Mouse (Mus musculus) hindbrain, embryonic 12.5 days (tissue): ENCODE measurements at regions not wholly inside any gene's neighbourhood (a gene's known extent, or its start where the extent isn't known, plus 50 kb on each side); places are given as distances from the start of the nearest gene placed in this dataset.
A peak's percentile ranks its signal among the peaks of the same experiment; 100 is the strongest.

Source experiments
- ATAC-seq: fragments of 200-750 bp; cut with Nextera tagmentation; 2 replicates; pipeline ENCODE4 v1.8.0; 2017; ENCODE audit warnings: moderate TSS enrichment; ENCODE audit not compliant: low FRiP score
- H3K27ac ChIP-seq: fragments of 300-500 bp; sonication (generic); 2 replicates; pipeline ENCODE4 v1.5.1; 2016; ENCODE audit warnings: mild to moderate bottlenecking
- H3K27me3 ChIP-seq: fragments of 300-500 bp; sonication (generic); 2 replicates; pipeline ENCODE4 v1.6.1; 2016; ENCODE audit warnings: mild to moderate bottlenecking
- H3K36me3 ChIP-seq: fragments of 300-500 bp; sonication (generic); 2 replicates; pipeline ENCODE4 v1.6.1; 2016; ENCODE audit warnings: mild to moderate bottlenecking
- H3K4me1 ChIP-seq: fragments of 300-500 bp; sonication (generic); 2 replicates; pipeline ENCODE4 v1.6.1; 2016
- H3K4me2 ChIP-seq: fragments of 300-500 bp; sonication (generic); replicated peaks from 2 replicates; pipeline ENCODE4 v1.6.1; 2016; ENCODE audit warnings: mild to moderate bottlenecking
- H3K4me3 ChIP-seq: fragments of 300-500 bp; sonication (generic); 2 replicates; pipeline ENCODE4 v1.5.1; 2016; ENCODE audit warnings: mild to moderate bottlenecking
- H3K9ac ChIP-seq: fragments of 300-500 bp; sonication (generic); 2 replicates; pipeline ENCODE4 v1.6.1; 2016; ENCODE audit warnings: mild to moderate bottlenecking, moderate library complexity
- H3K9me3 ChIP-seq: fragments of 300-500 bp; sonication (generic); replicated peaks from 2 replicates; pipeline ENCODE4 v1.6.1; 2016; ENCODE audit warnings: mild to moderate bottlenecking
- WGBS: fragments of 180-500 bp; shearing (Covaris S2); methylation state at CpG from one replicate; pipeline ENCODE4 v1.1.7; 2016; 5-methylcytosine and 5-hydroxymethylcytosine counted together

DNA sequence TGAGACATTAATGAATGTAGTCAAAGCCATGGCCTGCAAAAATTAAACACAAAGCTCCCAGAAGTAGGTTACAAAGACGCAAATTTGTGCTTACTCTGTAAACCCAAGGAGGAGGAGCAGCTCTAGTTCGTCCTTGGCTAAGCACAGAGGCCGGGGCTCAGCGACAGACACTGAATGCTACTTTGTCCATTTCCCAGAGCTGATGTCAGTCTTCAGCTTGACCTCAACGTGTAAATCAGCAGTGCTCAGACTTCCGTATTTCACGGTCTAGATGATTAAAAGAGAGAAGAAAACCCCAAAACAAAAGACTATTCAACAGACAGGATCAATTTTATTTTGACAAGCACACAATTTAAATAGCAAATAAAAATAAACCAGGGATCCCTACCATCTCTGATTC lies 534.7 kb downstream of the Ptprc start:
- no peak for ATAC-seq
- no peaks in the 10 kb centered on the region for H3K36me3 ChIP-seq
- no peaks in the 10 kb centered on the region for H3K27me3 ChIP-seq
- H3K9ac ChIP-seq: no peak overlapping the region
- no peaks in the 10 kb centered on the region for H3K9me3 ChIP-seq
- 4% methylated on average over 7 of the region's 7 CpGs for WGBS
- H3K27ac ChIP-seq: no peak overlapping the region
- peaks cover 16% of the 10 kb centered on the region for H3K4me1 ChIP-seq
- H3K4me2 ChIP-seq: no peak overlapping the region
- H3K4me3 ChIP-seq: no peak overlapping the region

DNA sequence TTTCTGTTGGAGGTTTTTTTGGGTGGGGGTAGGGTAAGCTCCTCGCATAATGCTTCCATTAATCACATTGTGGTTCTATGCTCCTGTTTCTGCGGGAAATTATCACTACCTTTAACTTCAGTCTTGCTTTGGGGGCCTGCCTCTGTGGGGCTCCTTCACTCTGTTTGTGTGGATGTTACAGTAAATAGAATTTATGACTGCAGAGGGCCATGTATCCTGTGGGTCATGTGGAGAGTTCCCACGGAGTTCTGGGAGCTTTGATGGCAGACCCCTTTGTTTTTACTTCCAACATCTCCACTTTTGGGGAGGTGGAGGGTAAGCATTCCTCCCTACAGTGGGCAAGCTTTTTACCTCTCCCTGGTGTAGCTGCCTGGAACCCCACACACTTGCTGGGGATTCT lies 538.6 kb downstream of the Ptprc start:
- Histone ChIP-seq H3K36me3 (no peaks in the 10 kb centered on the region), H3K4me3 (no peak overlapping the region), H3K9me3 (no peaks in the 10 kb centered on the region), H3K27me3 (no peaks in the 10 kb centered on the region), H3K4me2 (no peak overlapping the region), H3K9ac (no peak overlapping the region), H3K4me1 (peaks cover 18% of the 10 kb centered on the region), H3K27ac (no peak overlapping the region)
- 21% methylated on average over 3 of the region's 3 CpGs for WGBS
- 0 out of 2 replicates have a peak, but pooled peaks have one; percentile 19 for ATAC-seq

DNA sequence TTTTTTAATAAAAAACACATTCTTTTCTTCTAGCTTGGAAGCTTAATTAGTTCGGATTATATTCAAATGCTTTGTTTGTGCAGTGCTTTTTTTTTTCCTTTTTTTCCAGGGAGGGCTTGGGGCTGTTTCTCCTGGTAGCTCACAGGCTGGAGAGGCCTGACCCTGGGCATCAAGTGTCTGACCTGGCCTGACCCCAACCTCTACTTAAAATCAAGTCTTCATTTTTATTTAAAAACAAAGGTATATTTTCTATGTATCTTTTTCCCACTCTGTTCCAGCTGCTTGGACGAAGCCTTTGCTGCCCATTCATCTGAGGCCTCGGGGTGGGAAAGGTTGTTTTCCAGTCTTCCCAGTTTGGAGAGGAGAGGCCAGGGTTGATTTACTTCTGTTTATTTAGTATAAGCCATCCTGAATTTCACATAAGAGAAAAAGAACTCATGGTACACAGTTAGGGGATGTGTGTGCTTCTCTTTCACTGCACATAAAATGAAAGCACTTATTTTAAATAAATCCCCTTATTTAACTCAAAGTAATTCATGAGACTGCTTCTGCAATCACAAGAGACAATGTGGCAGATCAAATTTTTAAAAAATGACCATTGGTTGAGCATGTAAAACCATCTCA lies 539.1 kb downstream of the Ptprc start:
- Histone ChIP-seq H3K4me3 (no peak overlapping the region), H3K4me2 (no peak overlapping the region), H3K27ac (0 out of 2 replicates have a peak overlapping the region, but pooled peaks have one; percentile 9), H3K9ac (no peak overlapping the region), H3K9me3 (no peaks in the 10 kb centered on the region), H3K27me3 (no peaks in the 10 kb centered on the region), H3K4me1 (peaks cover 18% of the 10 kb centered on the region), H3K36me3 (no peaks in the 10 kb centered on the region)
- WGBS: 7% methylated on average over 3 of the region's 3 CpGs
- no peak; the same call in 1 of the 2 replicates for ATAC-seq

DNA sequence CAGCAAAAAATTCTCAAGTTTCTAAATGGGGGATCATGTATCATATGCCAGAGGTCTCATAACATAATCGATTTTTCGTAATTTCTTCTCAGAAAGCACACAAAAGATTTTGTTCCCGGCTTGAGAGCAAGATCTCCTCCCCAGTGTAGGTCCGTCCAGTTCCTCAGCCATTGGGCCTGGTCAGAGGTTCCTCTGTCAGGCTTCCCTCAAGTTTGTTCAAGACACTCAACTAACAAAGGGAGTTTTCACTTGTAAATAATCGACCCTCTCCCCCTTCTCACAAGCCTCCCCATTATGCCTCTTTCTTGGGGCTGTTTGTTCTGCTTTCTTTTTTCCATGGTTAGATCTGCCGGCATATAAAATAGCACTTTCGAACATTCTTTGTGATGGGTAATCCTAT lies 539.7 kb downstream of the Ptprc start:
- H3K9ac ChIP-seq: no peak overlapping the region
- no peaks in the 10 kb centered on the region for H3K36me3 ChIP-seq
- no peak for ATAC-seq
- peaks cover 17% of the 10 kb centered on the region for H3K4me1 ChIP-seq
- H3K4me2 ChIP-seq: no peak overlapping the region
- H3K4me3 ChIP-seq: no peak overlapping the region
- WGBS: 18% methylated on average over 7 of the region's 7 CpGs
- H3K9me3 ChIP-seq: no peaks in the 10 kb centered on the region
- H3K27ac ChIP-seq: no peak overlapping the region
- H3K27me3 ChIP-seq: no peaks in the 10 kb centered on the region

DNA sequence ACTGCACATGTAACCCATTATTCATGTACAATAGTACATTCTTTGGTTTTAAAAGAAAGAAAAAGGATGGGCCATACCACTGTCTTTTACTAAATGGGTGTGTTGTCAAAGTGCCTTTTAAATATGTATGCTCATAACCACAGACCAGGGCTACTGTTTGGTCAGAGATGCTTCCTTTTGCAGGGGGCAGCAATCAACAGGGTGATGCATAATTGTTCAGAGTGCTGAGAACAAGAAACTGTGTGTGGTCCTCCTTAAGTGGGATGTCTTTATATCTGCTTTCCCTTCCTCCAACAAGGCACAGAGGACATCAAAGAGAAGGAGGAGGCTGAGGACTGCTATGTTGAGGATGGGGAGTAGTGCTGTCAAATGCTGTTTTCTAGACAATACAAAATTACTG lies 544.0 kb downstream of the Ptprc start:
- no peaks in the 10 kb centered on the region for H3K27me3 ChIP-seq
- H3K4me3 ChIP-seq: no peak overlapping the region
- peaks cover 6% of the 10 kb centered on the region for H3K4me1 ChIP-seq
- H3K36me3 ChIP-seq: no peaks in the 10 kb centered on the region
- no peak overlapping the region for H3K27ac ChIP-seq
- ATAC-seq: no peak
- H3K9ac ChIP-seq: no peak overlapping the region
- H3K9me3 ChIP-seq: no peaks in the 10 kb centered on the region
- H3K4me2 ChIP-seq: no peak overlapping the region

DNA sequence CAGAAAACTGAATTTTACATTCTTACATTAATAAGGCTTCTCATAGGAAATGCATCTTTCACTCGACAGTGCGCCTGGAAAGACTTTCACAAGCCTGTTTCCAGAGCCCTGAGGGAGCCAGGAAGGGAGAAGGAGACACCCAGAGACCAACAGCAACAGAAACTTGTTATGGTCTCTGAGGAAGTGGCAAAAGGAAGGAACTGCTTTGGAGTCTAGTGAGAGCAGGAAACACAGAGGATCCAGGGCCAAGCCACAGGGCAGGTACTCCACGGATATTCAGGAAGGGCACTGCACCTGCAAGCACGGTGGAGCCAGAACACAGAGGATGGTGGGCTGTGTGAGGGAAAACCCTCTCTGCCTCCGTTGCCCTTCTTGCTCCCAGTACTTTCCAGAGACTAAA lies 554.8 kb downstream of the Ptprc start:
- 85% methylated on average over 5 of the region's 5 CpGs for WGBS
- no peaks in the 10 kb centered on the region for H3K4me1 ChIP-seq
- H3K27me3 ChIP-seq: no peaks in the 10 kb centered on the region
- H3K9ac ChIP-seq: no peak overlapping the region
- no peak overlapping the region for H3K4me3 ChIP-seq
- no peak for ATAC-seq
- no peak overlapping the region for H3K4me2 ChIP-seq
- no peak overlapping the region for H3K27ac ChIP-seq
- H3K36me3 ChIP-seq: no peaks in the 10 kb centered on the region
- no peaks in the 10 kb centered on the region for H3K9me3 ChIP-seq

DNA sequence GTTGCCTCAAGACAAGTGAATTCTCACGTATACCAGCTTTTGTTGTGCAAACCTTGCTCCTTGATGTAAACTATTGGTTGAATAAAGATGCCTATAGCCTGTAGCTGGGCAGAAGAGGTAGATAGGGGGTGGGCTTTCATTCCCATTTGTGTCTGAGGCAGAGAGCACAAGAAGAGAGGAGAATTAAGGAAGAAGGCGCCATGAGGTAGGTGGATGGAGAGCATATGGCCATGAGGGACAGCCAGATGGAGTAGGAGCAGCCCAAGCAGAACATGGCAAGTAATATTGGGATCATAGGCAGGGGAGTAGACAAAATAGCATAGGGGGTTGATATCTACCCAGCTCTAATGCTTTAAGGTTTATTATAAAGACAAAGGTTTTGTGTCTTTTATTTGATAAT lies 557.3 kb downstream of the Ptprc start:
- Histone ChIP-seq H3K4me3 (no peak overlapping the region), H3K9me3 (no peaks in the 10 kb centered on the region), H3K4me1 (no peaks in the 10 kb centered on the region), H3K36me3 (no peaks in the 10 kb centered on the region), H3K27ac (no peak overlapping the region), H3K27me3 (no peaks in the 10 kb centered on the region), H3K9ac (no peak overlapping the region), H3K4me2 (no peak overlapping the region)
- WGBS: 89% methylated on average over 2 of the region's 2 CpGs
- ATAC-seq: no peak

DNA sequence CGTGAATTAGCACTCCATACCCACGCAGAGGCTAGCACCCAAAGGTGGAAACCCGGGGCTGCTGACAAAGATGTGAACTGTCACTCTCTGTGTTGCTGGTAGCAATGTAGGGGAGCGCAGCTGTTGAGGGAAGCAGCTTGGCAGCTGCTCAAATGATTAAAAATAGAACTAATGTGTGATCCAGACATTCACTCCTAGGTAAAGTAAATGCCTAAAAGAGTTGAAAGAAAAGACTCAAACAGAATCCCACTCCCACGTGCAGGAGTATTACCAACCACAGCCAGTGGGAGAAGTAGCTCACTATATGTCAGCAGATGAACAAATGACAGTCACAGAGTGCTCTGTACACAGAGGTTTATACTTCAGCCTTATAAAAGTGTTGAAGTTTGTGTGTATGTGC lies 558.0 kb downstream of the Ptprc start:
- Histone ChIP-seq H3K9ac (no peak overlapping the region), H3K27me3 (no peaks in the 10 kb centered on the region), H3K9me3 (no peaks in the 10 kb centered on the region), H3K27ac (no peak overlapping the region), H3K4me2 (no peak overlapping the region), H3K4me1 (no peaks in the 10 kb centered on the region), H3K4me3 (no peak overlapping the region), H3K36me3 (no peaks in the 10 kb centered on the region)
- WGBS: 70% methylated on average over 5 of the region's 5 CpGs
- ATAC-seq: no peak

DNA sequence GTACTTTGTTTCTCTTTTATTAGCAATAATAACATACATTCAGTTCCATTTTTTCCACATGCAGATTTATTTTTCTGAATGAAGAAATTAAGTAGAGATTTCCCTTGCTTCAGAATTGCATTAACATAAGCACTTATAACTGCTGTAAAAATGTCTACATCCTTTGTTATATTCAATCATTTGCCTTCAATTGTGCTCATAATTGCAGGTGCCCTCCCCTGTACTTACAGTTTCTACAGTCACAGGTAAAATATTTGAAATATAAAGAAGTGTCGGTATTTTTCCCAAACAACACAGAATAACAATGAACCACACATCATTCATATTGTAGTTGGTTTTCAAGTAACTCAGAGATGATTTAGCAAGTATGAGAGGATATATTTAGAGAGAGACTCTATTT lies 568.8 kb downstream of the Ptprc start:
- Histone ChIP-seq H3K27me3 (no peaks in the 10 kb centered on the region), H3K4me1 (peaks cover 6% of the 10 kb centered on the region), H3K4me3 (no peak overlapping the region), H3K36me3 (no peaks in the 10 kb centered on the region), H3K9me3 (no peaks in the 10 kb centered on the region), H3K9ac (no peak overlapping the region), H3K27ac (peak overlapping the region; percentile 67), H3K4me2 (no peak overlapping the region)
- 92% methylated on average over 1 of the region's 1 CpGs for WGBS
- ATAC-seq: no peak; the same call in 1 of the 2 replicates

DNA sequence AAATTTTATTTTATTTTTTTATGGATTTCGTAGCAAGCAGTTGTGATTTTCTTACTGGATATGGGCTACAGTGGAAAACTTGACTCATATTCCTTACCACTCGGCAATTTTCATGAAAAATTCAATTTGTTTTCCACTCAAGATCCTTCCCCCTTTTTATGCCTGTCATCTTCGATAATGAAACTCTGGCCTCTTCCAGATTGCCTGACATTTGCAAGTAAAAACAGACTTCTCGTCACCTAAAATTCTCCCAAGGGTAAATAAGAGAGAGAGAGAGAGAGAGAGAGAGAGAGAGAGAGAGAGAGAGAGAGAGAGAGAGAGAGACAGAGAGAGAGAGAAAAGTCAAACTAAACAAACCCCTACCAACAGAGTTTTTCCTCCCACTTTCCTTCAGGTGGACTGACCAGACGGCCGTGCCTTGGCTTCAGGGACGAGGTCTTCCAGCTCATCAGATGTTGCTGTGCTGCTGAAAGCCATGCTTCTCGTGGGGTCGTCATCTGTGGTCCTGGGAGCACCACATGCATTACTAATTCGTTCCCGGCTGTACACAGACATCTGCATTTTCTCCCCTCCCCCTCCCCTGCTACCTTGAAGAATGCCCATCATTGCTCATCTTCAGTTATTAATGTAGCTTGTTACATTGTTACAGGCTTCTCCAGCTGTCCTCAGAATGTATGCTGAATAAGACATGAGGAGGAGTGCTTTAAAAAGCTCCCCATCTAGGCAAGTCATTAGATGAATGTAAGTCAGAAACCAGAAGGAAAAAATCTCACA lies 569.4 kb downstream of the Ptprc start:
- 0 out of 2 replicates have a peak overlapping the region, but pooled peaks have one; percentile 13 for H3K4me3 ChIP-seq
- H3K4me2 ChIP-seq: peak overlapping the region; percentile 40
- H3K36me3 ChIP-seq: no peaks in the 10 kb centered on the region
- no peaks in the 10 kb centered on the region for H3K27me3 ChIP-seq
- ATAC-seq: peak; percentile 91
- no peak overlapping the region; the same call in 1 of the 2 replicates for H3K9ac ChIP-seq
- no peaks in the 10 kb centered on the region for H3K9me3 ChIP-seq
- peaks cover 6% of the 10 kb centered on the region for H3K4me1 ChIP-seq
- WGBS: 29% methylated on average over 11 of the region's 11 CpGs
- H3K27ac ChIP-seq: peak overlapping the region; percentile 67

DNA sequence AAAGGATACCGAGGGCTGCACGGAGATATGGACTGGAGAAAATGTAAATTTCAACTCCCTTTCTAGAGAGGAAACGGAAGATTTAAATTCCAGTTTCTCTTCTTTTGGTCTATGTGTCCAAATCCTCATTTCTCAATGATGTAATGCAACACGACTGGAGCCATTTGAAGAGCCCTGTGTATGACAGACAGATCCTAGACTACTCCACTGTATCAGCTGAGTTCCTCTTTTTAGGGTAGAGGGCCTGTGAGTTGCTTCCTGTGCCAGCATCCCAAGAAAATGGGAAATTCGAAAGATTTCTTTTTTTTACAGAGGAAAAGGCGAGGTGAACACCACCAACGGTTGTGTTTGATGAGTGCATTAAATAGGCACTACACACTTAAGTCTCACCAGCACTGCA lies 581.8 kb downstream of the Ptprc start:
- no peak for ATAC-seq

DNA sequence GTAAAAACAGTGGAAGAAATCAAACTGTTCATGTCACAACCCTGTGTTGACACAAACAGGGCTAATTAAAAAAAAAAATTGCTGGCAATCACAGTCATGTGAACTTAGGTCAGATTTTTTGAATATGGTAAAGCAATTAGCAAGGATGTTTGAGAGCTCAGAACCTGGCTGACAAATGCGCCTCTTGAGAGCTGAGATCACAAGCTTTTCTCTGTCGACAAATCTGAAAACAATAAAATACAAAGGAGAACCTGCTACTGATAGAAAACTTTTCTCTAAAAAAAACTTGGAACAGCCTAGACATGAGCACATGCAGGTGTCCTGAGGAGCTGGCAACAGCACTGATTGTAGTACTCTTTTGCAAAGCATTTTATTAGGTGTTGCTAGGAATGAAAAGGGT lies 583.6 kb downstream of the Ptprc start:
- no peak for ATAC-seq
- H3K36me3 ChIP-seq: no peaks in the 10 kb centered on the region
- no peaks in the 10 kb centered on the region for H3K9me3 ChIP-seq
- no peak overlapping the region for H3K4me3 ChIP-seq
- no peak overlapping the region for H3K4me2 ChIP-seq
- no peak overlapping the region for H3K9ac ChIP-seq
- no peak overlapping the region for H3K27ac ChIP-seq
- H3K4me1 ChIP-seq: no peaks in the 10 kb centered on the region
- no peaks in the 10 kb centered on the region for H3K27me3 ChIP-seq
- WGBS: 77% methylated on average over 2 of the region's 2 CpGs

More for the DNA sequence above, 581.8 kb downstream of the Ptprc start:
- H3K27ac ChIP-seq: no peak overlapping the region
- H3K9me3 ChIP-seq: no peaks in the 10 kb centered on the region
- H3K4me2 ChIP-seq: no peak overlapping the region
- H3K36me3 ChIP-seq: no peaks in the 10 kb centered on the region
- no peaks in the 10 kb centered on the region for H3K27me3 ChIP-seq
- no peak overlapping the region for H3K9ac ChIP-seq
- H3K4me3 ChIP-seq: no peak overlapping the region
- 92% methylated on average over 7 of the region's 7 CpGs for WGBS
- no peaks in the 10 kb centered on the region for H3K4me1 ChIP-seq

DNA sequence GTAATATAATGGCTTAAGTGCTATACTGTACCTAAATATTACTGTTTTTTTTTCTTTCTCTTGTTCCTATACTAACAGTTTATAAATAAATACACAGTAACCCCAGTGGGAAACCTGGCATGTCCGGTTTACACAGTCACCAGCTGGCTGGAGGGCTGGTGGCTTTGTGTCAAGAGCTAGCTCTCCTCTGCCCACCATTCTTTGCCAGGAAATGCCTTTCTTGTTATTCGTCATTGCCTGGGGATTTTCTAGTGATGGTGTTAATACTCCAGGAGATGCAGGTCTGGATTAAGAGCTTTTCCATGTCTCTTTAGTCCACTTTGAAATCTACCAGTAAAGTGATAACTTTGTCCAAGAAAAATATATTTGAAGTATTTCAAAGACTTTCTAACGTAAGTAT lies 584.2 kb downstream of the Ptprc start:
- no peaks in the 10 kb centered on the region for H3K27me3 ChIP-seq
- no peak overlapping the region for H3K27ac ChIP-seq
- H3K9ac ChIP-seq: no peak overlapping the region
- no peak overlapping the region for H3K4me3 ChIP-seq
- H3K4me1 ChIP-seq: no peaks in the 10 kb centered on the region
- H3K36me3 ChIP-seq: no peaks in the 10 kb centered on the region
- no peaks in the 10 kb centered on the region for H3K9me3 ChIP-seq
- no peak overlapping the region for H3K4me2 ChIP-seq
- ATAC-seq: no peak
- 57% methylated on average over 3 of the region's 3 CpGs for WGBS
